Mouse (Mus musculus): ENCODE results near the gene Zmynd19.

Zmynd19 gene

DNA sequence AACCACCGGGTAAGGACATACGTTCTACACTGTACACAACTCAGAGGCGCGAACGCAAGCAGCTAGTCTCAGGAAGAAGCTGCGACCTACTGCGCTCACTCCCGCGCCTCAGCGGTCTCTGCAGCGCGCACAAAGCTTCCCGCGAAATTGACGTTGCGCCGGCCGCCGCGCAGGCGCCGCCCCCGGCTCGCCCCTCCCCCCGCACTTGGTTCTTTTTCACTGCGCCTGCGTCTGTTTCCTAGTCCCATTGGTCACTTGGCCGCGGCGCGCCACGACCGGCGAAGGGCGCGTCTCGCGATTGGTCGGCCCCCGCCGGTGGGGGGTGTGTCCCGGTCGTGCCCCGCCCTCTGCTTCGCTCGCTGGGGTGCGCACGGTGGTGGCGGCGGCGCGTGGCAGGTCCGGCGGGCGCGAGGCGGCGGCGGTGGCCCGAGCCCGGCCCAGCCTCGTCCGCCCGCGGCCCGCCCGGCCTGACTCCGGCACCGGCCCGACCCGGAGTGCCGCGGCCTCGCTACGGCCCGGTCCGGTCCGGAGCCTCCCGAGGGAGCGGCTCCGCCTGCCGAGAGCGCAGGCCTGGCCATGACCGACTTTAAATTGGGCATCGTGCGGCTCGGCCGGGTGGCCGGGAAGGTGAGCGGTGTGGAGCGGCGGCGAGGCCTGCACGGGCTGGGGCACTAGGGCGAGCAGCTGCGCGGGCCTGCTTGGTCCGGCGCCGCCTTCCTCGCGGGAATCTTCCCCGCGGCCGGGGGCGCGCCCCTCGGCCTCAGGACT, at the start of gene Zmynd19:
Gene Zmynd19 (plus strand): TSS at position 372 of the 768 bp plus-strand sequence.
- DNase-seq (ENCODE audit: low spot score in 2 of 2): peak; percentile 97 to 99

DNA sequence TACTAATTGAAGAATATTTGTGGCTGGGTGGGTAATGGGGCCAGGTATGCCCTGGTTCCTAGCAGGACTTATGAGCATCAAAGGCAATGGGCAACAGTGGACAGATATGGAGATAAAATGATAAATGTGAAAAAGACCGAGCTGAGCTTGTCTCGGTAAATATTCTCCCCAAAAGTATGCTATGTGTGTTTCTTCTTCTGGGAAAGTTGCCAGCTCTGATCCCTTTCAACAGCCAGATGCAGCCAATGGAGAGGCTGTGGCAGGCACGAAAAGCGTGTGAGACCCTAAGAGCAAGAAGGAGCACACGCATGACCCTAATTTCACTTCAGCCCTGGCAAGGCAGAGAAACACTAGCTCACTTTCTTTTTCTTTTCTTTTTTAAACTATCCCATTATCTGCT, 48.5 kb upstream of the Zmynd19 start:
- DNase-seq (ENCODE audit: low spot score in 2 of 2): no peak

GRCm38 (mm10) chr2:24902999-24903398, 46.6 kb upstream of the Zmynd19 start:
- no peak for DNase-seq (ENCODE audit: low spot score in 2 of 2)

DNA sequence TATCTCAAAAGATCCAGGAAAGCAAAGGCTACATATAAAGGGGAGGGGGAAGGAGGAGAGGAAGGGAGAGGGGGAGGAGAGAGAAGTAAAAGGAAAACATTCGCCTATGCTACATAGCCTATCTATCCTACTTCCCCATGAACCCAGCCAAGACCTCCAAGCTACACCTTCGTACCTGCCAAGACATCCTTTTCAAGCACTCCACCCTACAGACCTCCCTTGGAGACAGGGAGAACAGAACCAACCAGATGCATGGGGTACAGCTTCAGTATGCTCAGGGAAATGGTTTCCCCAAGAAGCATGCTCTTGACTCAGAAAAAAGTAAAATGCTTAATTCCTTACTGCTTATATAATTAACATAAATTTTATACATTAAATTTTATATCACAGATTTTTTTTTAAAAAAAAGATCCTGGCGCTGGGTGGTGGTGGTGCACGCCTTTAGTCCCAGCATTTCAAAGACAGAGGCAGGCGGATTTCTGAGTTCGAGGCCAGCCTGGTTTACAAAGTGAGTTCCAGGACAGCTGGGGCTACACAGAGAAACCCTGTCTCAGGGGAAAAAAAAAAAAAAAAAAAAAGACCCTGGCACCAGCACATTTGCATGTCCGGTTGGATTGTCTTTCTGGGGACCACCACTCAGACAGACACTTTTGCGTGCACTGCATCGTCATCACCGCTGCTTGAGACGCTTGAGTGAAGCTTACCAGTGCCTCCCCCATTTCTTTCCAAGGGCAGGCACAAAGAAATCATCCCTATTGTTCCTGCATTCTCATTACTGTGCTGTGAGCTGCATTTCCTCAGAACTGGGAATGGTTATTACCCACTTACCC, 44.6 kb upstream of the Zmynd19 start:
- no peak for DNase-seq (ENCODE audit: low spot score in 2 of 2)

DNA sequence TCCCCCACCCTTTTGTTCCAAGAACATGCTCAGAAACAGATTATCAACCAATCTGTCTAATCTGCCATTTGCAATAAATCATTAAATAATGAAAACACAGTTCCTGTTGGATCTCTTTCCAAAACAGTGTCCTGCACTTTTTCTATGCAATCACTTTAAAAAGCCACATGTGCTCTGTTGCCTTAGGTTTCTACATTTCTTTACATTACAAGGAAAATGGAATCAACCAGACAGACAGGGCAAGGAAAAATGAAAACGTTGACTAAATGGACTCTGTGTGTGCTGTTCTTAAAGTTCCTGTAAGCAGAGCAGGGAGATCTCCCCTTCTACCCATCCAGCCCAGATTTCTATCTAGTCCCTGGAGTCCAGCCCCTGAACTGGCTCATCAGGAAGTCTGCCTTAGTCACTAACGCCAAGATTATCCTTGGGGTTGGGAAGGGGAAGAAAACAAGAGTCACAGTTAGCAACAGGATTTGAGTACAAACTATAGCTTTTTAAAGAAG, 43.9 kb upstream of the Zmynd19 start:
- no peak for DNase-seq (ENCODE audit: low spot score in 2 of 2)

GRCm38 (mm10) chr2:24910481-24910880, 39.1 kb upstream of the Zmynd19 start:
- DNase-seq (ENCODE audit: low spot score in 2 of 2): no peak

DNA sequence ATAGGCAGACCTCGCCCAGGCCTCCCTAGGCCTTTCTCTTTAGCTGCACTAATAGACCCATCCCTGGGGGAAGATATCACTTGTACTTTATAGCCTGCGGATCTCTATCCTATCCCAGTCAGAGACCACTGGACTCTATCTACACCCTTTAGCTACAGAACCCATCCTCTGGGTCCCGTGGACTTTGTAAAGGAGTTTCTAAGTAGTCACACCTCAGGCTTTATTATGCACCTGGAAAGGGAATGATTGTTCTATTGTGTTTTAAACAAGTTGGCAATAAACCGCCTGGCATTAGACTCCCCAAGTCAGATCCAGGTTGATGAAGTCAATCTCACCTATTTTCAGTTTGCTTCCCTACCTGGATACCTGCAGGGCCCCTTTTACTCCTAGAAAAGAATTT, 37.4 kb upstream of the Zmynd19 start:
- DNase-seq (ENCODE audit: low spot score in 2 of 2): no peak

DNA sequence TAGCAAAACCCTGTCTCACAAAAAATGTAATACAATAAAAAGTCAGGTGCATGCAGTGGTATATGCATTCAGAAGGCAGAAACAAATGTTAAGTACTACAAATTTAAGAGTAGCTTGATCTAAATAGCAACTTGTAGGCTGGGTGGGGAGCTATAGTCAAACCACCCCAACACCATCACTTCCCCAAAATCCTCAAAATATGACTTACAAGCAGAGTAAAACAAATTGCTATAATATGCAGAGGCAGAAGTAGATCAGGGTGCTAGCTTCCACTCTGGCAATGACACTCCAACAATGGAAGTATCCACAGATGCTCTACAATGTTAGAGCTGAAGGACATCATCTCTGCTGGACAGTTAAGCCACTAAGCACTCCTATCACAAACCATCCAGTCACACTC, 37.0 kb upstream of the Zmynd19 start:
- no peak for DNase-seq (ENCODE audit: low spot score in 2 of 2)

DNA sequence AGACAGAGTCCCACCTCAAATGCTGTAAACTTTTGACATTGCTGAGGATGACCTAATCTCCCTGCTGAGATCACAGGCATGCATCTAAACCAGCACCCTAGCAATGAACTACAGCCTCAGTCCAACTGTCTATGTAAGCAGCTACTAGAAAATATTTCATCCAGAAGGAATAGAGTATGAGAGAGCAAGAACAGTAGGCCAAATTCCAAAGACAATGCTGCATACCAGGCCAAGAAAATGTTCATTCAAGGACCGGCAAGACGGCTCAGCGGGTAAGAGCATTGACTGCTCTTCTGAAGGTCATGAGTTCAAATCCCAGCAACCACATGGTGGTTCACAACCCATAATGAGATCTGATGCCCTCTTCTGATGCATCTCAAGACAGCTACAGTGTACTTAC, 34.8 kb upstream of the Zmynd19 start:
- no peak for DNase-seq (ENCODE audit: low spot score in 2 of 2)

DNA sequence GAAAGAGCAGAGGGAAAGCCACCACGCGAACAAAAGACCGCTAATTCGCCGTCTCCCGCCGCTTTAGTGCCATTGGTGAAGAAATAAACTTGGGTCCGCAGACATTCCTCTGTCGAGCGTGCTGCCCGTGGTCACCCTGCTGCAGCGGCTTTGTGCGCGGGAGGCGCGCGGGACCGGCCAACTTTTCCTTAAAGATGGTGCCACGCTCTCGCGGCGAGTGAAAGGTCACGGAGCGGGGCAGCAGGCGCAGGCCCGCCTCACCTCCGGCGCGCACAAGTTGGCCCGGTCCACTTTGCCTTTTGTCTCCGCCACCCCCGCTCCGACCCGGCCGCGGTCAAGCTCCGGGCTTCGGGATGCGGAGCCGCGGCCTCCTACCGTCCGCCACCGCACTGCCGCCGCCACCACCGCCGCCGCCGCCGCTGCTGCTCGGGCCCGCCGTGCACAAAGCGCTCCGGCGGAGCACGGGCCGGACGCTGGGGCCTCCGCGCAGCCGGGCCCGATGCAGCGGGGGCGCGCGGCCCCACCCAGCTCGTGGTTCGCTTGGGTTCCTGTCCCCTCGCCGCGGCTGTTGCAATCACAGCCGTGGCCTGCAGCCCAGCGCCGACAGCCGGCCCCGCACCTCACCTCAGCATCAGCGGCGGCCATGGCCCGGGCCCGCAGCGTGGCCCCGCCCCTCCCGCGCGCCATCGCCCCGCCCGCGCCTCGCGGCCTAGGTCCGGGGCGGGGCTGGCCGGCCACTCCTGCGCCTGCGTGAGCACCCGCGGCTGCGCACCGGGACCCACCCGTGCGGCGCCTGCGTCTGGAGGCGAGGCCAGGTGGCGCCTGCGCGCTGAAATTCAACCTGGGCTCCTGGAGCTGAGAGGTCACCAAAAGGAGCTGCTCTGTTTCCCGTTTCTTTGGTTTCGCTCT, 30.4 kb upstream of the Zmynd19 start, which contains the start of gene Ehmt1:
Gene Ehmt1 (minus strand): TSS at position 685 of the 909 bp plus-strand sequence.
- peak; percentile 93 to 94 for DNase-seq (ENCODE audit: low spot score in 2 of 2)

GRCm38 (mm10) chr2:24919839-24920175, 29.8 kb upstream of the Zmynd19 start:
- DNase-seq (ENCODE audit: low spot score in 2 of 2): no peak

- no peak for DNase-seq (ENCODE audit: low spot score in 2 of 2)
Measured at GRCm38 (mm10) chr2:24923561-24923960, 26.0 kb upstream of the Zmynd19 start.

- no peak for DNase-seq (ENCODE audit: low spot score in 2 of 2)
Measured at GRCm38 (mm10) chr2:24925284-24925683, 24.3 kb upstream of the Zmynd19 start.

GRCm38 (mm10) chr2:24926345-24926964, 23.1 kb upstream of the Zmynd19 start:
- DNase-seq (ENCODE audit: low spot score in 2 of 2): no peak

- DNase-seq (ENCODE audit: low spot score in 2 of 2): no peak
Measured at GRCm38 (mm10) chr2:24926965-24927358, 22.6 kb upstream of the Zmynd19 start.

DNA sequence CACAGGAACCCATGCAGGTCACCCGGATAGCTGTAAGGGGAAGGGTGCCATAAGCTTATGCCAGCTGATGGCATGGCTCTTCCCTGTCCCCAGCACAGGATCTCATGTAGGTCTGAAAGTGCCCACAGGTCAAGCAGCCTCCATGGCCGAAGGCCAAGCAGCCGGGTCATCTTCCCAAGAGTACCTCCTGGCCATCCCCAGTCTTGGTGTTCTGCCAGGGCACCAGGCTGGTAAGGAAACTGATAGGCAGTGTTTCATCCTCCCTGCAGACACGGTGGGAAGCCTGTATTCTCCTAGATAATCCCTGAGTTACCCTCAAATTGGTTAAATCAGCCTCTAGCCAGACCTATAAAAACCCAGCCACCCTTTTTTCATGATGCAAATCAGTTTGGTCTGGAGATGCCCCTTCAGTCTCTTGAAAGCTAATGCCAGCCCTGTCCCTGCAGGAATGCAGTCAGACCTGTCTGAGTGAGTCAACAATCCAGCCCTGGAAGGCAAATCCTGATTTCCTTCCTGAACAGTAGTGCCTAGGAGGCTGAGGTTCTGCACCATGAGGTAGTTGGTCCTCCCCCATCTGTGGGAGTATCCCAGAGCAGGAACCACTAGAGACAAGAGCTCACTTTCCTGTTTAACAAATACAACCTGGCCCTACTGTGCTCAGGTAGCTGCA, 21.6 kb upstream of the Zmynd19 start:
- DNase-seq (ENCODE audit: low spot score in 2 of 2): peak; percentile 34 to 59

DNA sequence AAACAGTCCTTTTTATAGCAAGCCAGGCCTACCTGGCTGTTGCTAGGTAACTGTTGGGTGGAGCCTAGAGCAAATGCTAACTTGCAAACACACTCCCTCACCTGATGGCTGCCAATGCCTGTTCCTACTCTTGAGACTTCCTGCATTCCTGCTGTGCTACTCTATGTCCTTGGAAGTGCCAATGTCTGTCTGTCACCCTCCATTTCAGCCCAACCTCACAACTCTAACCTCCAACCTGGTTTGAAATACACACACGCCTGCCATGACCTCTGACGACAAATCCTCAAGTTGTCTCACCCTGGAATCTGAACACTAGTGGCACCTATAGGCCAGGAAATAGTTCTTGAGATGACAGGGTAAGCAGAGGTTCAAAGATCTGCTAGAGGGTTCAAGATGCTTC, 20.5 kb upstream of the Zmynd19 start:
- DNase-seq (ENCODE audit: low spot score in 2 of 2): no peak

DNA sequence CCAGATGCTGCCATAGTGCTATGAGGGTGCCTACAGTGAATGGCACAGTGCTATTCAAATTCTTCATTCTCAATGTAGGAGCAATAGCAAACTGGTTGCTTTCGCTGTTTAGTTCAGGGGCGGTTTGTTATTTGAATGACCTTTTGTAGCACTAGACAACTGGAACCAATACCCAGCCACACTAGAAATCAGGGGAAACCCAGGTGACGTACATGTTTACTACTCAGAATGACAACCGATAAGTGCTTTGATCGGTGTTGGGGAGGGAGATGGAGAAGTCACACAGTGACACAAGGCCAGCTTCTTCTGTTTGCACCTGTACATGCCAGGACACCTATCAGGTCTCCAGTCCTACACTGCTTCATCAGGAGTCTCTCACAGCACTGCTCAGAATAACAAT, 20.0 kb upstream of the Zmynd19 start:
- DNase-seq (ENCODE audit: low spot score in 2 of 2): no peak

GRCm38 (mm10) chr2:24934441-24934963, 15.1 kb upstream of the Zmynd19 start:
- no peak for DNase-seq (ENCODE audit: low spot score in 2 of 2)

DNA sequence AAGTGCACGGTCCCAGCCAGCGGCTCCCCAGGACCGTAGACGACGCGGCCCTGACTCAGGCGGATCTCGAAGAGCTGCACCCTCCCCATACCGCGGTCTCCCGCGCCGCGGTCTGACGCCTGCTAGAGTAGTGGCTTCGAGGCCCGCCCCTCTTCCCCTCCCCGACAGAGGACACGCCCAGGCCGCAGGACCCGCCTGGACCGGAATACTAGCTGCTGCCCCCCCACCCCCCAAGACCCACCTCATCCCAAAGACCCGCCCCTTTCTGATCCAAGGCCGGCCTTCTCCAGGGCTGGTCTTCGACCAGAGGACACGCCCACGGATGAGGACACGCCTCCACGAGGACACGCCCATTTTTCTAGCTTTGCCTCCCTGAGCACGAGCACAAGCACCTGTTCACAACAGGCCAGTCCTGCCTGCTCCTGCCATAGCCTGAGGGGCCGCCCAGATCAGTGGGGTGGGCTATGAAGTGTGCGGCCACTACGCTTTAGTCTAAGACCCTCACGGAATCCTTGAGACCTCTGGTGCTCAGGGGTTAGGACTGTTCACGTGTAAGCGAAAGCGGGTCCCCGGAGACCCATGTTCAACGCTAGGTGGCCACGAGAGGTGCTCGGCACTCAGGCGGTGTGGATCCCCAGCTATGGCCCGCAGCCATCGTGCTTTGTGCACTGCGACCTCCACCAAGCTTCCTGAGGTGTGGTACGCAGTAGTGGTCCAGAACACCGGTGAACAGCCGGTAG, 14.4 kb upstream of the Zmynd19 start, which contains the start of gene Arrdc1:
Gene Arrdc1 (minus strand): TSS at position 196 of the 740 bp plus-strand sequence.
- DNase-seq (ENCODE audit: low spot score in 2 of 2): peak; percentile 89 to 91

All from urinary bladder, postnatal 4 days (tissue).